Mouse (Mus musculus): Measurements from ENCODE around the gene Kremen2.

The Kremen2 gene

GRCm38 (mm10) chr17:23737493-23738445 is 7.9 kb downstream of the Kremen2 start:
- no peak for DNase-seq (ENCODE audit: low spot score in 2 of 2)

- DNase-seq (ENCODE audit: low spot score in 2 of 2): no peak
Observed at GRCm38 (mm10) chr17:23734341-23734740, 11.3 kb downstream of the Kremen2 start.

- no peak for DNase-seq (ENCODE audit: low spot score in 2 of 2)
Observed at GRCm38 (mm10) chr17:23730441-23730840, 15.2 kb downstream of the Kremen2 start.

- peak; percentile 88 for DNase-seq (ENCODE audit: low spot score in 2 of 2)
Observed at GRCm38 (mm10) chr17:23726758-23727142, 18.9 kb downstream of the Kremen2 start.

- DNase-seq (ENCODE audit: low spot score in 2 of 2): peak; percentile 95 to 96
Observed at GRCm38 (mm10) chr17:23725999-23726757, 19.5 kb downstream of the Kremen2 start, which contains the start of gene Pkmyt1. Gene Pkmyt1 (plus strand): TSS chr17:23726336.

GRCm38 (mm10) chr17:23725477-23725876 is 20.2 kb downstream of the Kremen2 start:
- no peak for DNase-seq (ENCODE audit: low spot score in 2 of 2)

GRCm38 (mm10) chr17:23722376-23723125 is 23.1 kb downstream of the Kremen2 start, which contains the start of gene 1520401A03Rik:
Gene 1520401A03Rik (minus strand): TSS chr17:23722783.
- DNase-seq (ENCODE audit: low spot score in 2 of 2): no peak

GRCm38 (mm10) chr17:23721886-23722285 is 23.7 kb downstream of the Kremen2 start:
- DNase-seq (ENCODE audit: low spot score in 2 of 2): no peak

- DNase-seq (ENCODE audit: low spot score in 2 of 2): no peak
Observed at GRCm38 (mm10) chr17:23719455-23719854, 26.2 kb downstream of the Kremen2 start.

GRCm38 (mm10) chr17:23717003-23717402 is 28.6 kb downstream of the Kremen2 start:
- DNase-seq (ENCODE audit: low spot score in 2 of 2): no peak

GRCm38 (mm10) chr17:23706212-23706611 is 39.4 kb downstream of the Kremen2 start:
- DNase-seq (ENCODE audit: low spot score in 2 of 2): peak; percentile 36 to 41

GRCm38 (mm10) chr17:23705525-23706104 is 40.0 kb downstream of the Kremen2 start:
- no peak for DNase-seq (ENCODE audit: low spot score in 2 of 2)

GRCm38 (mm10) chr17:23704741-23705140 is 40.9 kb downstream of the Kremen2 start:
- DNase-seq (ENCODE audit: low spot score in 2 of 2): no peak

GRCm38 (mm10) chr17:23703301-23703700 is 42.3 kb downstream of the Kremen2 start:
- DNase-seq (ENCODE audit: low spot score in 2 of 2): no peak

GRCm38 (mm10) chr17:23700079-23700478 is 45.6 kb downstream of the Kremen2 start:
- DNase-seq (ENCODE audit: low spot score in 2 of 2): peak; percentile 90 to 92

GRCm38 (mm10) chr17:23699131-23700077 is 46.2 kb downstream of the Kremen2 start:
- DNase-seq (ENCODE audit: low spot score in 2 of 2): peak; percentile 32 to 51

GRCm38 (mm10) chr17:23695801-23696200 is 49.8 kb downstream of the Kremen2 start:
- DNase-seq (ENCODE audit: low spot score in 2 of 2): no peak

GRCm38 (mm10) chr17:23694491-23694890 is 51.1 kb downstream of the Kremen2 start:
- DNase-seq (ENCODE audit: low spot score in 2 of 2): no peak
